Mouse (Mus musculus) layer of hippocampus, adult 11-12 months (tissue): Measurements from ENCODE around the gene Foxl1.

Source experiments
- DNase-seq: peaks from one replicate; pipeline ENCODE4 v3.0.0; 2022; ENCODE audit warnings: low spot score

The Foxl1 gene

GRCm38 (mm10) chr8:121127756-121128375, at the start of gene Foxl1:
Gene Foxl1 (plus strand): TSS chr8:121127940.
- DNase-seq: no peak

- DNase-seq: no peak
These were observed 49.0 kb upstream of the Foxl1 start for GRCm38 (mm10) chr8:121078721-121079120.

GRCm38 (mm10) chr8:121079201-121079600, 48.5 kb upstream of the Foxl1 start:
- no peak for DNase-seq

- DNase-seq: no peak
These were observed 47.8 kb upstream of the Foxl1 start for GRCm38 (mm10) chr8:121079944-121080343.

- DNase-seq: no peak
These were observed 47.2 kb upstream of the Foxl1 start for GRCm38 (mm10) chr8:121080361-121081090.

- no peak for DNase-seq
These were observed 46.3 kb upstream of the Foxl1 start for GRCm38 (mm10) chr8:121081398-121081797.

- no peak for DNase-seq
These were observed 45.3 kb upstream of the Foxl1 start for GRCm38 (mm10) chr8:121082218-121083092.

GRCm38 (mm10) chr8:121083093-121083935, 44.4 kb upstream of the Foxl1 start:
- DNase-seq: no peak

- DNase-seq: no peak
These were observed 43.9 kb upstream of the Foxl1 start for GRCm38 (mm10) chr8:121083936-121084209.

- no peak for DNase-seq
These were observed 43.4 kb upstream of the Foxl1 start, which contains the start of gene Foxf1 for GRCm38 (mm10) chr8:121084210-121084951. Gene Foxf1 (plus strand): TSS chr8:121084386.

- DNase-seq: no peak
These were observed 42.7 kb upstream of the Foxl1 start for GRCm38 (mm10) chr8:121085011-121085410.

GRCm38 (mm10) chr8:121085561-121085960, 42.2 kb upstream of the Foxl1 start:
- DNase-seq: no peak

GRCm38 (mm10) chr8:121086004-121086900, 41.5 kb upstream of the Foxl1 start:
- DNase-seq: no peak

- no peak for DNase-seq
These were observed 39.5 kb upstream of the Foxl1 start for GRCm38 (mm10) chr8:121088281-121088680.

- DNase-seq: no peak
These were observed 38.7 kb upstream of the Foxl1 start for GRCm38 (mm10) chr8:121088871-121089630.

- no peak for DNase-seq
These were observed 37.9 kb upstream of the Foxl1 start for GRCm38 (mm10) chr8:121089631-121090380.

GRCm38 (mm10) chr8:121090716-121091115, 37.0 kb upstream of the Foxl1 start:
- DNase-seq: no peak

- DNase-seq: no peak
These were observed 35.6 kb upstream of the Foxl1 start for GRCm38 (mm10) chr8:121092141-121092540.

GRCm38 (mm10) chr8:121092627-121093026, 35.1 kb upstream of the Foxl1 start:
- peak; percentile 84 for DNase-seq
